Mouse (Mus musculus): ENCODE data around the gene Lcp2.
"Not testable (repeated sequence)": the region's sequence is repeated elsewhere in the genome, so short reads cannot be mapped to it uniquely, and the experiment has no call there.

Lcp2 gene

GRCm38 (mm10) chr11:34086164-34086751, 39.5 kb downstream of the Lcp2 start:
- no peak for DNase-seq (ENCODE audit: low read depth, low spot score)

GRCm38 (mm10) chr11:34087064-34087463, 40.3 kb downstream of the Lcp2 start:
- no peak for DNase-seq (ENCODE audit: low read depth, low spot score)

- DNase-seq (ENCODE audit: low read depth, low spot score), result no peak
Measured at GRCm38 (mm10) chr11:34098422-34098821, 51.7 kb downstream of the Lcp2 start, which contains the start of gene 4930469K13Rik. Gene 4930469K13Rik, minus strand, starts transcription at chr11:34098554.

- no peak for DNase-seq (ENCODE audit: low read depth, low spot score)
Measured at GRCm38 (mm10) chr11:34101827-34102226, 55.1 kb downstream of the Lcp2 start.

- no peak for DNase-seq (ENCODE audit: low read depth, low spot score)
Measured at GRCm38 (mm10) chr11:34104919-34105318, 58.2 kb downstream of the Lcp2 start.

- DNase-seq (ENCODE audit: low read depth, low spot score), result no peak
Measured at GRCm38 (mm10) chr11:34109260-34109659, 62.5 kb downstream of the Lcp2 start.

- no peak for DNase-seq (ENCODE audit: low read depth, low spot score)
Measured at GRCm38 (mm10) chr11:34111940-34112339, 65.2 kb downstream of the Lcp2 start.

GRCm38 (mm10) chr11:34112781-34113380, 66.2 kb downstream of the Lcp2 start:
- peak; percentile 23 for DNase-seq (ENCODE audit: low read depth, low spot score)

- no peak for DNase-seq (ENCODE audit: low read depth, low spot score)
Measured at GRCm38 (mm10) chr11:34113760-34114159, 67.0 kb downstream of the Lcp2 start.

- no peak for DNase-seq (ENCODE audit: low read depth, low spot score)
Measured at GRCm38 (mm10) chr11:34116572-34117135, 69.9 kb downstream of the Lcp2 start.

- DNase-seq (ENCODE audit: low read depth, low spot score), result no peak
Measured at GRCm38 (mm10) chr11:34117581-34117980, 70.9 kb downstream of the Lcp2 start.

- no peak for DNase-seq (ENCODE audit: low read depth, low spot score)
Measured at GRCm38 (mm10) chr11:34118319-34118718, 71.6 kb downstream of the Lcp2 start.

GRCm38 (mm10) chr11:34123147-34123546, 76.4 kb downstream of the Lcp2 start:
- peak; percentile 43 for DNase-seq (ENCODE audit: low read depth, low spot score)

GRCm38 (mm10) chr11:34124852-34125251, 78.1 kb downstream of the Lcp2 start:
- no peak for DNase-seq (ENCODE audit: low read depth, low spot score)

- not testable (repeated sequence) for DNase-seq (ENCODE audit: low read depth, low spot score)
Measured at GRCm38 (mm10) chr11:34125727-34126126, 79.0 kb downstream of the Lcp2 start.

- no peak for DNase-seq (ENCODE audit: low read depth, low spot score)
Measured at GRCm38 (mm10) chr11:34128412-34128811, 81.7 kb downstream of the Lcp2 start.

GRCm38 (mm10) chr11:34139296-34139695, 92.6 kb downstream of the Lcp2 start:
- DNase-seq (ENCODE audit: low read depth, low spot score), result no peak

All from telencephalon, adult 2 months (tissue).